Mouse (Mus musculus): ENCODE measurements around the gene Rnf150. TPM values are rescaled to one million over a fixed set of nuclear protein-coding genes. Genes with fewer than 3 reads are reported as not detected.

The Rnf150 gene
- total RNA-seq, 1 experiment = 0.09 TPM

DNA sequence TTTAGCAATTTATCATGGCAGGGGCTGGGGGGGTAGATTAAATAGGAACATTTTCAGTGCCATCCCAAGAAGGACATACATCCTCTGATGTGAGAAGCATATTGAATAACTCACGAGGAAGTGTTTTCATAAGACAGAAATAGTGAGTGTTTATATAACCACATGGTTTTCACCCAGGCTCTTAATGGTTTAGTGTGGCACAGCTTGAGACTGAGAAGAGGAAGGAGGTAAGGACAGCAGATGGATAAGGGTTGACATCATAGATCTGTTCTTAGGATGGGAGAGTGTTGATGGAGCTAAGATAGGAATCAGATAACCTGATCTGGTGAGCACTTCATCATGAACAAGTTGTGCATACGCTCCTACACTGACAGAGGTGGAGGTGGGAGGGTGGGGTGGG is 101.4 kb downstream of the Rnf150 start:
- H3K4me1 ChIP-seq (ENCODE audit: control insufficient read depth in 2 of 2, insufficient read depth in 2 of 2, low read length in 2 of 2, poor library complexity in 1 of 2) = no peaks in the 10 kb centered on the region
- H3K36me3 ChIP-seq (ENCODE audit: control insufficient read depth, insufficient read depth, low read length, poor library complexity, severe bottlenecking) = no peaks in the 10 kb centered on the region
- H3K9ac ChIP-seq (ENCODE audit: insufficient read depth, low read depth, low read length, poor library complexity, severe bottlenecking) = no peak overlapping the region
- H3K9me3 ChIP-seq (ENCODE audit: control insufficient read depth, insufficient read depth, low read depth, low read length) = no peaks in the 10 kb centered on the region
- TF ChIP-seq ZNF384 (IDR thresholded peaks at IDR 0.05; ENCODE audit: low read depth, low read length) (no peak), MAFK (IDR thresholded peaks at IDR 0.05; ENCODE audit: insufficient read depth, low read depth, low read length) (no peak), ZC3H11A (IDR thresholded peaks at IDR 0.05; ENCODE audit: borderline replicate concordance, low read depth, low read length) (no peak)
- DNase-seq (ENCODE audit: low read depth, low spot score) = no peak
- in situ Hi-C loops (cut with MboI; ENCODE audit: low sequenced_read_pairs in 2 of 2, unreplicated experiment in 2 of 2) = no loop called here
- H3K27ac ChIP-seq (ENCODE audit: insufficient read depth, low read depth, low read length, poor library complexity, severe bottlenecking) = no peak overlapping the region
- H3K4me3 ChIP-seq (ENCODE audit: insufficient read depth in 1 of 2, low read depth in 1 of 2, low read length in 2 of 2, poor library complexity in 1 of 2, severe bottlenecking in 1 of 2) = no peak overlapping the region

DNA sequence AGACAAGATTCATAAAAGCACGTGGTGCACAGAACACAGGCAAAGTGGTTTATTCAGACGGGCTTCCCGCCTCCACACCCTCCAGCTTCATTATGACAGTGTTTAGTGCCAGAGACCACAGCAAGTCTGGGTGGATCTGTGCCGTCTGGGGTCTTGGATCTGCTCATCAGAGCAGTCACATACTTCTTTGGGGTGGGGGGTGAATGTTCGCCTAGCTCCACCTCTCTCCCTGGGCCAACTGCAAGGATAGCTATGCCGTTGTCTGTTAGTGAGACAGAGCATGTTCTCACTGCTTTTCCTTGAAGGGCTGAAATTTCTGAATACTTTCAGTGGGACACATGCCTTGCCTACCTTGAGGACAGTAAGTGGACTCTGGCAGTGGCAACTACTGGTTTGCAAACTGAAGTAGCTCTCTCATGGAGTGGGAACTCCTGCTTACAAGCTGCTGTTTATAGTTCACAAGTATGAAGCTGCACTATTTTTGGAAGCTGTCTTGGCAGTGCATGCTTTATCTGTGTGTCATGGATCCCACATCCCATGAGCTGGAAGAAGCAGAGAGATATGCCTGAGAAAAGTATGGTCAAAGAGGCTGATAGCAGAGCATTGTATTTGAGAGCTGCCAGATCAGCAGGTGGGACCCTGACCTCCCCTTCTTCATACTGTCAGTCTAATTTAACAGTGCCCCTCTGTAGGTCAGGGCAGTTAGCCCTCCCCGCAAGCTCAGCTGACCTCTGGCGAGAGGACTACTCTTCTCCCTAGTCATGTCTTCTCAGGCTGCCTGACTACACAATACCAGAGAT is 104.9 kb downstream of the Rnf150 start:
- in situ Hi-C loops (cut with MboI; ENCODE audit: low sequenced_read_pairs in 2 of 2, unreplicated experiment in 2 of 2) = no loop called here
- no peak for TF ChIP-seq HCFC1 (IDR thresholded peaks at IDR 0.05; ENCODE audit: borderline replicate concordance, insufficient read depth, low read length)
- no peak for TF ChIP-seq ZNF384 (IDR thresholded peaks at IDR 0.05; ENCODE audit: low read depth, low read length)
- no peak for TF ChIP-seq CHD2 (IDR thresholded peaks at IDR 0.05; ENCODE audit: low read depth, low read length)
- no peak for TF ChIP-seq ZC3H11A (IDR thresholded peaks at IDR 0.05; ENCODE audit: borderline replicate concordance, low read depth, low read length)
- TF ChIP-seq MAFK (IDR thresholded peaks at IDR 0.05; ENCODE audit: insufficient read depth, low read depth, low read length) = no peak
- no peak for DNase-seq (ENCODE audit: low read depth, low spot score)
- Histone ChIP-seq H3K9me3 (ENCODE audit: control insufficient read depth, insufficient read depth, low read depth, low read length) (no peaks in the 10 kb centered on the region), H3K27ac (ENCODE audit: insufficient read depth, low read depth, low read length, poor library complexity, severe bottlenecking) (no peak overlapping the region), H3K36me3 (ENCODE audit: control insufficient read depth, insufficient read depth, low read length, poor library complexity, severe bottlenecking) (no peaks in the 10 kb centered on the region), H3K4me3 (ENCODE audit: insufficient read depth in 1 of 2, low read depth in 1 of 2, low read length in 2 of 2, poor library complexity in 1 of 2, severe bottlenecking in 1 of 2) (no peak overlapping the region), H3K9ac (ENCODE audit: insufficient read depth, low read depth, low read length, poor library complexity, severe bottlenecking) (no peak overlapping the region), H3K4me1 (ENCODE audit: control insufficient read depth in 2 of 2, insufficient read depth in 2 of 2, low read length in 2 of 2, poor library complexity in 1 of 2) (no peaks in the 10 kb centered on the region)

GRCm38 (mm10) chr8:82969967-82970366 is 106.8 kb downstream of the Rnf150 start:
- in situ Hi-C loops (cut with MboI; ENCODE audit: low sequenced_read_pairs in 2 of 2, unreplicated experiment in 2 of 2) = no loop called here
- H3K4me1 ChIP-seq (ENCODE audit: control insufficient read depth in 2 of 2, insufficient read depth in 2 of 2, low read length in 2 of 2, poor library complexity in 1 of 2) = no peaks in the 10 kb centered on the region
- no peak for DNase-seq (ENCODE audit: low read depth, low spot score)
- H3K9ac ChIP-seq (ENCODE audit: insufficient read depth, low read depth, low read length, poor library complexity, severe bottlenecking) = no peak overlapping the region
- TF ChIP-seq CHD2 (IDR thresholded peaks at IDR 0.05; ENCODE audit: low read depth, low read length) = no peak
- no peak for TF ChIP-seq HCFC1 (IDR thresholded peaks at IDR 0.05; ENCODE audit: borderline replicate concordance, insufficient read depth, low read length)
- no peak for TF ChIP-seq ZC3H11A (IDR thresholded peaks at IDR 0.05; ENCODE audit: borderline replicate concordance, low read depth, low read length)
- no peak for TF ChIP-seq ZNF384 (IDR thresholded peaks at IDR 0.05; ENCODE audit: low read depth, low read length)
- TF ChIP-seq MAFK (IDR thresholded peaks at IDR 0.05; ENCODE audit: insufficient read depth, low read depth, low read length) = no peak
- no peak overlapping the region for H3K27ac ChIP-seq (ENCODE audit: insufficient read depth, low read depth, low read length, poor library complexity, severe bottlenecking)
- no peaks in the 10 kb centered on the region for H3K9me3 ChIP-seq (ENCODE audit: control insufficient read depth, insufficient read depth, low read depth, low read length)
- H3K36me3 ChIP-seq (ENCODE audit: control insufficient read depth, insufficient read depth, low read length, poor library complexity, severe bottlenecking) = no peaks in the 10 kb centered on the region
- H3K4me3 ChIP-seq (ENCODE audit: insufficient read depth in 1 of 2, low read depth in 1 of 2, low read length in 2 of 2, poor library complexity in 1 of 2, severe bottlenecking in 1 of 2) = no peak overlapping the region

GRCm38 (mm10) chr8:82972812-82973211 is 109.7 kb downstream of the Rnf150 start:
- TF ChIP-seq MAFK (IDR thresholded peaks at IDR 0.05; ENCODE audit: insufficient read depth, low read depth, low read length) = no peak
- TF ChIP-seq ZNF384 (IDR thresholded peaks at IDR 0.05; ENCODE audit: low read depth, low read length) = no peak
- TF ChIP-seq ZC3H11A (IDR thresholded peaks at IDR 0.05; ENCODE audit: borderline replicate concordance, low read depth, low read length) = no peak
- TF ChIP-seq HCFC1 (IDR thresholded peaks at IDR 0.05; ENCODE audit: borderline replicate concordance, insufficient read depth, low read length) = no peak
- no peak for TF ChIP-seq CHD2 (IDR thresholded peaks at IDR 0.05; ENCODE audit: low read depth, low read length)
- Histone ChIP-seq H3K4me1 (ENCODE audit: control insufficient read depth in 2 of 2, insufficient read depth in 2 of 2, low read length in 2 of 2, poor library complexity in 1 of 2) (no peaks in the 10 kb centered on the region), H3K4me3 (ENCODE audit: insufficient read depth in 1 of 2, low read depth in 1 of 2, low read length in 2 of 2, poor library complexity in 1 of 2, severe bottlenecking in 1 of 2) (no peak overlapping the region), H3K27ac (ENCODE audit: insufficient read depth, low read depth, low read length, poor library complexity, severe bottlenecking) (no peak overlapping the region), H3K9ac (ENCODE audit: insufficient read depth, low read depth, low read length, poor library complexity, severe bottlenecking) (no peak overlapping the region), H3K9me3 (ENCODE audit: control insufficient read depth, insufficient read depth, low read depth, low read length) (no peaks in the 10 kb centered on the region), H3K36me3 (ENCODE audit: control insufficient read depth, insufficient read depth, low read length, poor library complexity, severe bottlenecking) (no peaks in the 10 kb centered on the region)
- in situ Hi-C loops (cut with MboI; ENCODE audit: low sequenced_read_pairs in 2 of 2, unreplicated experiment in 2 of 2) = no loop called here
- no peak for DNase-seq (ENCODE audit: low read depth, low spot score)
